Mouse (Mus musculus) olfactory bulb, adult 2 months (tissue): ENCODE data around the gene Mlf2. TPM values are rescaled to one million over a fixed set of nuclear protein-coding genes. Genes with fewer than 3 reads are reported as not detected.

Experiments
- H3K27ac ChIP-seq: fragments of 200-500 bp; 2 replicates; pipeline ENCODE4 v1.5.1; 2012; ENCODE audit warnings: low read depth, low read length; ENCODE audit not compliant: insufficient read depth
- H3K4me1 ChIP-seq: fragments of 200-500 bp; 2 replicates; pipeline ENCODE4 v1.6.1; 2012; ENCODE audit warnings: low read length; ENCODE audit not compliant: control insufficient read depth, insufficient read depth
- H3K4me3 ChIP-seq: fragments of 200-500 bp; 2 replicates; pipeline ENCODE4 v1.5.1; 2012; ENCODE audit warnings: mild to moderate bottlenecking, low read depth, low read length, moderate library complexity; ENCODE audit not compliant: insufficient read depth
- CTCF ChIP-seq: fragments of 200-500 bp; IDR thresholded peaks from 2 replicates; pipeline ENCODE4 v1.5.1; 2012; ENCODE audit warnings: low read depth, mild to moderate bottlenecking, low read length, moderate library complexity; ENCODE audit not compliant: insufficient read depth
- POLR2A ChIP-seq: fragments of 200-500 bp; IDR thresholded peaks from 2 replicates; pipeline ENCODE4 v1.6.1; 2012; ENCODE audit warnings: mild to moderate bottlenecking, low read depth, low read length, moderate library complexity; ENCODE audit not compliant: insufficient read depth
- WGBS: fragments of 180-500 bp; shearing (Covaris S2); methylation state at CpG from one replicate; pipeline ENCODE4 v1.1.7; 2018; 5-methylcytosine and 5-hydroxymethylcytosine counted together
- polyA plus RNA-seq: library from polyadenylated mRNA; stranded (reverse); fragments of >200 nt; gene quantifications from 2 replicates; pipeline ENCODE4 v1.2.4, GENCODE M21; 2012; ENCODE audit warnings: low replicate concordance; ENCODE audit not compliant: missing spikeins, insufficient read depth, insufficient read length

Gene Mlf2
- polyA plus RNA-seq, 1 experiment, result not detected

- Histone ChIP-seq H3K4me3 (peak overlapping the region; percentile 98), H3K4me1 (peaks cover 45% of the 10 kb centered on the region), H3K27ac (peak overlapping the region; percentile 94)
- under 1% methylated on average over 64 of the region's 67 CpGs for WGBS
- TF ChIP-seq CTCF, result peak; percentile 83
- no peak for TF ChIP-seq POLR2A
These were observed 14.3 kb upstream of the Mlf2 start for GRCm38 (mm10) chr6:124916695-124917517.

- under 1% methylated on average over 66 of the region's 89 CpGs for WGBS
- TF ChIP-seq POLR2A (peak; percentile 84; the same call in 1 of the 2 replicates), CTCF (no peak)
- peak overlapping the region; percentile 98 for H3K4me3 ChIP-seq
- peak overlapping the region; percentile 100 for H3K27ac ChIP-seq
- H3K4me1 ChIP-seq, result peaks cover 45% of the 10 kb centered on the region
These were observed 13.5 kb upstream of the Mlf2 start for GRCm38 (mm10) chr6:124917518-124918330.

- Histone ChIP-seq H3K27ac (peak overlapping the region; percentile 100), H3K4me1 (peaks cover 45% of the 10 kb centered on the region), H3K4me3 (peak overlapping the region; percentile 98)
- WGBS, result 10% methylated on average over 7 of the region's 7 CpGs
- TF ChIP-seq CTCF (no peak), POLR2A (no peak)
These were observed 12.9 kb upstream of the Mlf2 start for GRCm38 (mm10) chr6:124918331-124918690.

- TF ChIP-seq CTCF (no peak), POLR2A (no peak)
- Histone ChIP-seq H3K27ac (peak overlapping the region; percentile 100), H3K4me1 (peaks cover 40% of the 10 kb centered on the region), H3K4me3 (peak overlapping the region; percentile 56)
- 9% methylated on average over 14 of the region's 14 CpGs for WGBS
These were observed 12.1 kb upstream of the Mlf2 start for GRCm38 (mm10) chr6:124918890-124919627.

GRCm38 (mm10) chr6:124919695-124920317, 11.4 kb upstream of the Mlf2 start, which contains the start of gene Ptms:
Gene Ptms (minus strand): TSS chr6:124920103.
- H3K27ac ChIP-seq, result peak within 1 kb of the TSS; percentile 100
- TF ChIP-seq POLR2A (peak; percentile 41; the same call in 1 of the 2 replicates), CTCF (no peak)
- H3K4me3 ChIP-seq, result peak within 1 kb of the TSS; percentile 56
- H3K4me1 ChIP-seq, result peaks cover 33% of the 10 kb centered on the region
- WGBS, result 2% methylated on average over 13 of the region's 13 CpGs

GRCm38 (mm10) chr6:124920318-124921085, 10.7 kb upstream of the Mlf2 start:
- Histone ChIP-seq H3K27ac (peak overlapping the region; percentile 100), H3K4me3 (no peak overlapping the region; the same call in 1 of the 2 replicates), H3K4me1 (peaks cover 29% of the 10 kb centered on the region)
- no peak for TF ChIP-seq POLR2A
- TF ChIP-seq CTCF, result no peak
- WGBS, result 27% methylated on average over 9 of the region's 9 CpGs

GRCm38 (mm10) chr6:124921539-124921938, 9.6 kb upstream of the Mlf2 start:
- WGBS, result 45% methylated on average over 4 of the region's 4 CpGs
- Histone ChIP-seq H3K27ac (no peak overlapping the region), H3K4me1 (peaks cover 19% of the 10 kb centered on the region), H3K4me3 (no peak overlapping the region)
- TF ChIP-seq POLR2A, result no peak
- no peak for TF ChIP-seq CTCF

GRCm38 (mm10) chr6:124925173-124925793, 5.9 kb upstream of the Mlf2 start:
- Histone ChIP-seq H3K27ac (no peak overlapping the region), H3K4me3 (no peak overlapping the region), H3K4me1 (peaks cover 10% of the 10 kb centered on the region)
- WGBS, result 38% methylated on average over 12 of the region's 12 CpGs
- TF ChIP-seq CTCF (no peak), POLR2A (no peak)
